Mouse (Mus musculus): Measurements from ENCODE around the gene Rnf220. TPM values are rescaled to one million over a fixed set of nuclear protein-coding genes. Genes with fewer than 3 reads are reported as not detected.

Rnf220 gene
- polyA plus RNA-seq, 1 experiment, result 112 TPM

- TF ChIP-seq GATA1 (IDR thresholded peaks at IDR 0.05; ENCODE audit: low read length), result no peak
Observed at GRCm38 (mm10) chr4:117494911-117495501, 1.8 kb downstream of the Rnf220 start.

DNA sequence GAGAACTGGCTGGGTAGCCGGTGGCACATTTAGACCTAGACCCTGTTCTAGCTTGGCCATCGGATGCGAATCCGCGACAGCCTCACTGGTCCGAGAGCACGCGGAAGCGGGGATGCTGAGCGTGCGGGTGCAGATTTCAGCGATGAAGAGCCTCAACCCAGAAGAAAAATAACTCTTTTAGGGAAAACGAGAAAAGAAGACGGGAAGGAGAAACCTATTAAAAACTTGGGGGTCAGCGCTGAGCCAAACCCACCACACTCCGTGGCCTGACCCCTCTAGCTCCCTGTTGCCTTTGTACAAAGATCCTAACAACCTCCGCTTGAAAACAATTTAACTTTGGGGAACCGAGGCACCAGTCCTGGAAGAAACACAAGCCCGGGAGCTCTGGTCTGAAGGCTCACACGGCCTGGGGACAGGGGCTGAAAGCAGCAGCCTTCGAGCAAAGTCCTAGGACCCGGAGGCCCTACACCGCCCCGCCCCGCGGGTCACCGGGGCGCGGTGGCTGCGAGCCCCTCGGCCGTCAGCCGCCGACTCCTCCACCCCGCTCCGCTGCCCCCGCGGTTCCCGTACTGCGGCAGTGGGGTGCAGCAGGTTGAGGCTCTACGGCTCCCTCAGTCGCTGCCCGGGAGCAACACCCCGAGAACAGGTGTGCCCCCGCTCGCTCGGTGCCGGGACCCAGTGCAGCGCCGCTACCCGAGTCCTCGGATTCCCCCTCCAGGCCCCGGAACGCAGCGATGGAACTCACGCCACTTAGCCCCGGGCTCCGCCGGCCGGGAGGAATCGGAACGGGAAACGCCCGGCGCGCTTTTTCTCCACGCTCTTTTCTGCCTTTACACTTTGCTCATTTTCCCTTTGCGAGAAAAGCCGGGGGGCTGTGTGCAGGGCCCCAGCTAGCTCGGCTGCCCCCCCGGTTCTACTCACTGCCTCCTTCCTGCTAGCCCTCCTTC, 2.7 kb downstream of the Rnf220 start:
- no peak for TF ChIP-seq GATA1 (IDR thresholded peaks at IDR 0.05; ENCODE audit: low read length)

DNA sequence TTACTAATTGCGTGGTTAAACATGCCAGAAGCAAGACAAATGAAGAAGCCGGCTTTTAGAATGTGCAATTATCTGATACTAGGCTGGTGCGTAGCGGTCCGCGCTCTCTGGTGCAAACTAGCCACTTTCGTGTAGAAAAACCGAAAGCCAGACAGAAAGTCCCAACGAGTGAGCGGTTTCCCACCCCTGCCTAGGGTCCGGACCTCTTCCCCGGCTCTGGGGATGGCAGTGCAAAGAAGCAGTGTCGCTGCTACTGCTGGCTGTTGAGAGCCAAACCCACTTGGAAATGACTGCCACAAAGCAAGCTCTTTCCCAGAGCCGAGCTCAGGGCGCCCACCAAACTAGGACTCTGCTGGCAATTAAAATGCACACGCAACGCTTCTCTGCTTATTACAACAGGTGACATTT, 3.7 kb downstream of the Rnf220 start:
- TF ChIP-seq GATA1 (IDR thresholded peaks at IDR 0.05; ENCODE audit: low read length), result no peak

DNA sequence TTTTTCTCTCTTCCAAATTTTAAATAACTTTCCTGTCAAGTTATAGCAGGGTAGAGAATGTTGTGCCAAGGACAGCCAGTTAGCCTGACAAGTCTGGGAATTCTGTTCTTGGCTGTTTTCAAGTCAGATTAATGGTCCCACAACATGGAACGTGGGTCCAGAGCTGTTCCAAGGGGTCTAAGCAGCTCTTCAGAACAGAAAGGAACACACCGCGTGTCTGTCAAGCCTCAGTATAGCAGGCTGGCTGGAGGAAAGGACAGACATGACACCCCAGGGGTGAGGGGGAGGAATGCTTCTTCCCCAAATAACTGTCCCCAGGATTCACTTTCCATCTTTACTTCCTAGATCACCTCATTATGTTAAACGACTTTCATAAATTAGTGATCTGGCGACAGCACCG, 5.0 kb downstream of the Rnf220 start:
- TF ChIP-seq GATA1 (IDR thresholded peaks at IDR 0.05; ENCODE audit: low read length), result no peak

- no peak for TF ChIP-seq GATA1 (IDR thresholded peaks at IDR 0.05; ENCODE audit: low read length)
Observed at GRCm38 (mm10) chr4:117489975-117490374, 6.9 kb downstream of the Rnf220 start.

DNA sequence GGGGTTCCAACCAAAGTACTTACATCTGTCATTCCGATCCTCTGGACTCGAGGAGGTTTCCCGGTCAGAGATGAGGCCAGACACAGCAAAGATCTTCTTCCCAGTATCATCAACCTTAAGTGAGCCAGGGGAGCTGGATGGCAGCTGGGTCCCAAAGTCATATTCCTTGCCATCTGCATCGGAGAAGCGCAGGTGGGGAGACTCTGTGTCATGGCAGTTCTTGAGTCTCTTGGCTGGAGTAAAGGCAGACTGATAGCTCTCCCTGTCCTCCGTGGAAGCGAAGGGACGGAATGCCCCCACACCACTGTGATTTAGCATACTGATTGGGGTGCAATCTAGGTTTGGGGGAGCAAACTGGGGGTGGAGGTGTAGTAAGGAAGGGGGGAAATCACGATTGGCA, 7.3 kb downstream of the Rnf220 start:
- no peak for TF ChIP-seq GATA1 (IDR thresholded peaks at IDR 0.05; ENCODE audit: low read length)

DNA sequence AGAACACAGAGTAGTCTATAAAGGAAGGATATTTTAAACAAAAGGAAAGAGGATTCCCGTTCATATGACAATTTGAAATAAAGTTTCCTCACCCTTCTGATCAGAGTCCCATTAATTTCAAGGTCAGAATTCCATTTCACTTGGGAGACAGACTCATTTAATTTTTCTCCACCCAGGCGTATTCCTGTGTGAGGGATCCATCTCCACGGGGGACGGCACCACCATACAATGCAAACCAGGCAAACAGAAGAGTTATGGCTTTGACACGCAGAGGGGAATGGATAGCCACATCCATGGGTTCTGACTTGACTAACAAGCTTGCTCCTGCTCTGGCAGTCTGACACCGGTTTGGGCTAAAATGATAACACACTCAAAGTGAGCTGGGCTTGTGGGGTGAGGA, 9.4 kb downstream of the Rnf220 start:
- TF ChIP-seq GATA1 (IDR thresholded peaks at IDR 0.05; ENCODE audit: low read length), result no peak

DNA sequence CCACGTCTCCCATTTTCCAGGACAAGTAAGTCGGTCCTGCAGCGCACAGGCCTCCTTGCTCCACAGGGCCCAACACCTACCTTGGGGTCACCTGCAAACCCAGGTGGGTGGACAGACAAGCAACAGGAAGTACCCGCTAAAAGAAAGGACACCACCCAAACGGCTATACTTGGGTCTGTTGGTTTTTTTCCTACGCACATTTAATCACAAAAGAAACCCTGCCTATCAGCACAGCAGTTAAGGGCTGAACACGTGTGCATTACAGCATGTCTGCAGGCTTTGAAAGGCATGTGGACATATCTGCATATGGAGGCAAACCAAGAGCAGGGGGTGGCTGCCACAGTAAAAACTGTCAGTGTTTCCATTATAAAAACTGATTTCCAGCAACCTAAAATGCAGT, 10.7 kb downstream of the Rnf220 start:
- TF ChIP-seq GATA1 (IDR thresholded peaks at IDR 0.05; ENCODE audit: low read length), result no peak

- no peak for TF ChIP-seq GATA1 (IDR thresholded peaks at IDR 0.05; ENCODE audit: low read length)
Observed at GRCm38 (mm10) chr4:117485045-117485780, 11.6 kb downstream of the Rnf220 start.

GRCm38 (mm10) chr4:117484256-117485044, 12.4 kb downstream of the Rnf220 start:
- no peak for TF ChIP-seq GATA1 (IDR thresholded peaks at IDR 0.05; ENCODE audit: low read length)

DNA sequence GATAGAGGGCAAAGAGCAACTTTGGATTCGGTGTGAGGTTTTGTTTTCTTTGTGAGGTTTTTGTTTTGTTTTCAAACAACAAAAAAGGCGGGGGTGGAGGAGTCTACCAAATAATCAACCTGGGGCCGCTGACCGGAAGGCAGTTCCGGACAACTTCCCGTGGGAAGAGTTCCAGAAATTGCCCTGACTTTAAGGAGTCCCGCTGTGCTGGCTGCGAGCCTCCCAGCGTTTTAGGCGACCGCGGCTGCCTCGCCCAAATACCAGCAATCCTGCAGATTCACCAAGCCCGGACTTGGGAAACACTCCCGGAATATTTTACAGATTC, 13.0 kb downstream of the Rnf220 start:
- TF ChIP-seq GATA1 (IDR thresholded peaks at IDR 0.05; ENCODE audit: low read length), result no peak

DNA sequence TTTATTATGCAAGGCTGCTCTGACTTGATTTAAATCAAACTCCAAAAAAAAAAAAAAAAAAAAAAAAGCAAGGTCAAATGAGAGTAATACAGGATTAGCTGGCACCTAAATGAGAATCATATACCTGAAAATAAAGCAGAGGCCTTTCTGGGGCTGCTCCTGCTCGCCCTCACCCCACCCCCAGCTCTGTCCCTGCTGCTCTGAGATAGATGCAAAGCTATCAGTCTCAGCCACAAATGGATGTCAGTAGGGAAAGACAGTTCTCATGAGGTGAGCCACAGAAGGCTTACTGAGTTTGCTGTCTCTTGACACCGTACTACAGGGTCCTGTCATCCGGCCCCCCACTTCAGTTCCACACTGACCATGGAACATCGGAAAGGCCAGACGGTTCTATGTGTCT, 14.7 kb downstream of the Rnf220 start:
- TF ChIP-seq GATA1 (IDR thresholded peaks at IDR 0.05; ENCODE audit: low read length), result no peak

DNA sequence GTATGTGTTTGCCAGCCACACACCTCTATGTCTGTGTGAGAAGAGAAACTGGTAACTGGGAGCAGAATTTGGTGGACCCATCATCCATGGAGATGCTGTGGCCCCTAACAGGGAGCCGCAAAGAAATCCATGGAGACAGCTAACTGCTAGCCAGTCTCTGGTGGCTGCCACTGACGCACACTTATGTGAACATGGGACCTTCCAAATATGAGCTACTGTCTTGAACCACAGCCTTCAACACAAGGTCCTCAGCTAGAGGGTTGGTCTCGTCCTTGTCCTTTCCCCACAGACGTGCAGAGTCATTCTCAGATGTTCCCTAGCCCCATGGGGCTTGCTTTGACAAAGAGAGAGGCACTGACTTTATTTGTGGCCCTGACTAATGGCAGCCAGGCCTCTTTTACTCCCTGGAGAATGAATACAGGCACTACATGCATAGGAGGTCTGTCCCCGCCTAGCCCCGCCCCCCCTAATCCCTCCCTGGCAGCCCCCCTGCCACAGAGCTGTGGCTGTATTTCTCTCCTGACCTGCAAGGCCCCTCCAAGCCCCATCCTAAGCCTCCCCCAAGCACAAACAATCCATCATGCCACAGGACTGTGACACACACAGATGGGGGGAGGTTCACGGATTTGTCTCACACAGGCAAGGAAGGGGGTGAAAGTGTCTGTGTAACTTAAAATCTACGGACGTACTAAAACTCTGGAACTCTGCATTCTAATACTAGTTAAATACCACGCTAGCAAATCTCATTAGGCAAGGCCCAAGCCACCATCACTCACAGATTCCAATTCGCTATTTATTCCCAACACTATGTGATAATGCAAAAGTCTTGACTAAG, 16.0 kb downstream of the Rnf220 start:
- TF ChIP-seq GATA1 (IDR thresholded peaks at IDR 0.05; ENCODE audit: low read length), result no peak

- TF ChIP-seq GATA1 (IDR thresholded peaks at IDR 0.05; ENCODE audit: low read length), result no peak
Observed at GRCm38 (mm10) chr4:117479951-117480350, 16.9 kb downstream of the Rnf220 start.
